Mouse (Mus musculus): ENCODE results near the gene Banf2. TPM values are rescaled to one million over a fixed set of nuclear protein-coding genes. Genes with fewer than 3 reads are reported as not detected.

Banf2 gene
- total RNA-seq, 2 experiments from 2014 or later: not detected

DNA sequence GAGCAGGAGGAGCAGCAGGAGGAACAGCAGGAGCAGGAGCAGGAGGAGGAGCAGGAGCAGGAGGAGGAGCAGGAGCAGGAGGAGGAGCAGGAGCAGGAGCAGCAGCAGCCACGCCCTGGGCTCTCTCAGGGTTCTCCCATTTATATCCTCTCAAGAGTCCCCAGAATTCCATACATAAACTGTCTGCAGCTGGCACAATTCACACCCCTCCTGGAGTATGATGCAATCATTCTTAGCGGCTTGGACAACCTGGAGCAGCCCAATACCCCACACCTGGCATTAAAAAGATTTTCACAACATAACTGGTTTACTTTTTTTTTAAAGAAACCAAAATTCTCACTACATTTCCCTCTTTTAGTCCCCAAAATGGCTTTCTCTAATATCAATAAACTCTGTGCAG is 12.9 kb upstream of the Banf2 start:
- ATAC-seq (replicated peaks; ENCODE audit: low FRiP score, poor library complexity, severe bottlenecking): no peak

DNA sequence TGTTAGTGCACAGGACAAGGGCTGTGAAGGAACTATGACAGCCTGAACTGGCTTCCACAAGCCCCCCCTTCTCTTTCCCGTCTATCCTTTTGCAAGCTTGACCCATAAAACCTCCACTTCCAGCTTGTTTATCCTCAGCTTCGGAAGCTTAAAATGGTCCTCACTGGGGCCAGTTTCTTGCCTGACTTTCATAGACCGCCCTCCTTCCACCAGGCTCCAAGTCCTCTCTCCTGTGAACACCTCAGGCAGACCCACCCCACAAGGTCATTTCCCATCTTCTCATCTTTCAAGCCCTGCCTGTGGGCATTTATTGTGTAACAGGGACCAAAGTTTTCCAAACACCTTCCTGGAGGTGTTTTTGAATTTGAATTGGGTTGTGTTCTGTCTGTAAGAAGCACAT is 10.4 kb upstream of the Banf2 start:
- no peak for ATAC-seq (replicated peaks; ENCODE audit: low FRiP score, poor library complexity, severe bottlenecking)

DNA sequence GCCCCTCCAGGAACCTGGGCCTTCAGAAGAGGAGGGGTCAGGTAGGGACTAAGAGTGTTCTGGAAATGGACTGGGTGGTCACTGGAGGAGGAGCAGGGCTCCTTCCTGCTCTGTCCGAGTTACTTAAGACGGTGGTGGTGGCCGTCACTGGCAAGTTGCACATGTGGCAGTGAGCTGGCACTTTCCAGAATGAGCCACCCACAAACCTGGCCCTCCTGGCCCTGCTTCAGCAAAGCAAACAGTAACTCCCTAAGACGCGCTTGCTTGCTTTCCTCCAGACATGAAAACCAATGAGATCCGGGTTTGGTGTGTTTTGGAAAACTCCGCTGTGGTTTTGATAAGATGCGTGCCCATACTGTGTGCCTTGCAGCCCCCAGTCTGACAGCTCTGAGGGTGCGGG is 7.5 kb upstream of the Banf2 start:
- no peak for ATAC-seq (replicated peaks; ENCODE audit: low FRiP score, poor library complexity, severe bottlenecking)

GRCm38 (mm10) chr2:144026456-144026855 is 6.4 kb upstream of the Banf2 start:
- no peak for ATAC-seq (replicated peaks; ENCODE audit: low FRiP score, poor library complexity, severe bottlenecking)

DNA sequence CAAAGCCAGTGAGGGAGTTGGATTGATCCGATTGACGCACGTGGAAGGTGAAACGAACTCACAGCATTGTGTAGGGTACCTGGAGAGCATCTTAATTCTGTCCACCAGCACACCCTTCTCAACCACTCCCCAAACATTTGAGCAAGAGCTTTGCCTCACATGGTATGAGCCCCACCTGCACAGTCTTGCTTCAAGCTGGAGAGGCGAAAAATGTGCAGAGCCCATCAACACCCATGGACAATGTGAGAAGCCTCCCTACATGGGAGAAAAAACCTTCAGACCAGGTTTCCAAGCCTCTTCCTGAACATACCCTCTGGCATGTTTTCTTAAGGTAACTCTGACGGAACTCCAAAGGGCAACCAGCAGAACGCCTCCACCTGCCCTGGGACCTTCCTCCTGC is 2.1 kb upstream of the Banf2 start:
- no peak for ATAC-seq (replicated peaks; ENCODE audit: low FRiP score, poor library complexity, severe bottlenecking)

- no peak for ATAC-seq (replicated peaks; ENCODE audit: low FRiP score, poor library complexity, severe bottlenecking)
Measured at GRCm38 (mm10) chr2:144044726-144045125, 11.9 kb downstream of the Banf2 start.

DNA sequence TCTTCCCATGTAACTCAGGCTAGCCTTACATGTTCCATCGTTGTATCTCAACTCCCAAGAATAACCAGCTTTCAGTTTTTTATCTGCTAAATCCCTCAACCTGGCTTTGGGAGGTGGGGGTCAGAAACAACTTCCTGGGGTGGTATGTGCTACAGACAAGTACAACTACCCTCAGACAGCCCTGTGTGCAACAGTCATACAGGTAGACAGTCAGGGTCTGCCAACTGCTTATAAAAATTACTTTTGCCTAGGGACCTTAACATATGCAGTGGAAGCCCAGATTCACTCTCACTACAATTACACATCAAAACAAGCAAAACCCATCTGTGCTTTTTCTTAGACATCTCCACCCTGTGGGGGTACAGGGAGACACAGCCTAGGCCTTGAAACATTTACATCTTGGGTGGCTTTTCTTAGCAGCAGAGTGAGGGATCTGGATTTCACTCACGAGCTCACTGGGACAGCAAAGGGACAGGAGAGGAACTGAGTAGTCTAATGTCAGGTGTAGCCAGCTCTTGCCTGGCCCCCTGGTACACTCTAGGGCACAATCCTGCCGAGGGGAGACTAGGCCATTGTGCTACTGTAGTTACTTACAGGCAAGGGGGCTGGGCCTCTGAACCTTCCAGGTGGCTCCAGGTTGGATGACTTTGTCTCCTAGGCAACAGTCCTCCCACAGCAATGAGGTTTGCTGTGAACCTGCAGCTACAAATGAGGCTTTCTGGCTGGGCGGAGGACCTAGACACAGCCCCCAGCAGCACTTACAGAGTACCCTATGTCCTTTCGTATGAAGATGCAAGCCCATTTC is 13.1 kb downstream of the Banf2 start:
- ATAC-seq (replicated peaks; ENCODE audit: low FRiP score, poor library complexity, severe bottlenecking): no peak

GRCm38 (mm10) chr2:144046916-144047315 is 14.1 kb downstream of the Banf2 start:
- ATAC-seq (replicated peaks; ENCODE audit: low FRiP score, poor library complexity, severe bottlenecking): no peak

DNA sequence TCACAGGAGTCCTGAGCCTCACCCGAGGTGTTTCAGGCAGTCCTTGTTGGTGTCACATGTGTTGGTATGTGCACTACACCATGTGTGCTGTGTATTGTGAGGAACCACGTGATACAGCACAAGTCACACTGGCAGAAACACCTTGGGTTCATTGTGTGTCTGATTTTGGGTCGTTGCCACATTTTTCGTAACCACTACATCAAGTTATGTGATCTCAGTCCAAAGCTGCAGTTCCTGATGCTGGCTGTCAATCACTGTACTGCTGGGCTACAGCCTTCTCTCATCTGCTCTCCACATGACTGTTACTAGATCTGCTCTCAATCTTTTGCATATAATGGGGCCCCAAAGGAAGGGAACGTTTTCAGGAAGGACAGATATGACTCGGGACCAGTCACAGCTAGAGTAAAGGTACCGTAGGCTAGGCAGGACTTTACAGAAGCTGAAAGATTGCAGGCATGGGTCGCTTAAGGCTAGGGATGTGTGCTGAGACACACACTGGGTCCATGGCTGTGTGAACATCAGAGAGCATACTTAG is 17.4 kb downstream of the Banf2 start:
- no peak for ATAC-seq (replicated peaks; ENCODE audit: low FRiP score, poor library complexity, severe bottlenecking)

DNA sequence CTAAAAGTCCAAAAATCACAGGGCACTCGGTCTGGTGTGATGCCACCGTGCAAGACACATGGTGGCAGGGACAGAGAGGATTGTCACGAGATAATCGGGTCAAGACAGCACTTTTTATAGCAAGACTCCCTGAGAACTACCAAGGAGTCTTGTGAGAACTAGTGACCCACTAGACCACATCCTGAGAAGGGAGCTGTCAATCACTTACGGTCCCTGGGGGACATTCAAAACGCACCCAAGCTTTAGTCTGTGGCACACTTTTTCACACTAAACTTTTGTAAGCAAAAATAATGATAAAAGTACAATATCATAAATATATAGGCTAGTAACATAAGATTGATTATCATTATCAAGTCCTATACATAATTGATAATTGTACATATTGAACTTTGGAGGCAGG is 18.0 kb downstream of the Banf2 start:
- no peak for ATAC-seq (replicated peaks; ENCODE audit: low FRiP score, poor library complexity, severe bottlenecking)

DNA sequence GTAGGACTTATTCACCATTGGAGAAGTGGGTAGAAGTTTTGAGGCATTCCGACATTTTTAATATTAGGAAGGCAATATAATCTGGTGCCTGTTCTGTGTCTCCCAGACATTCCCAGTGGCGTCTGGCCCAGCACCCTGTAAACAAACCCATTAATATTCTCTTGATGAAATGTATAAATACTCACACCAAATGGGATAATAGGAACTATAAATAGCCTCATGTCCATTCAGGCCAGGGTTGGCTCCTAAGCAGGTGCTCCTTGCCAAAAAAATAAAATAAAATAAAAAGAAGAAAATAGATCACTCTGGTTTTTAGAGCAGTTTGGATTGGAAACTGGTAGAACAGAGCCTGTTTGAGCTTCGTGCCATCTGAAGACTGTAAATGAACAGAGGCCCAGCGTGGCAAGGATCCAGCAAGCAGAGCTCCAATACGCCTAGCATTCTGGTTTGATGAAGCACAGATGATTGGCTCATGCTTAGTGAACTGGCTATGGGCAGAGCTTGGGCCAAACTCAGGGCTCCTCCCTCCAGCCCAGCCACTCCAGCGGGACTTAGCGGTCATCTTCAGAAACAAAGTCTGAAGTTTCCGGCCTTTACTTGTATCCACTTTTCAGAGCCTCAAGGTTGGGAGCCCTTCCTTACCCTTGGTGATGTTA is 19.7 kb downstream of the Banf2 start:
- ATAC-seq (replicated peaks; ENCODE audit: low FRiP score, poor library complexity, severe bottlenecking): no peak

DNA sequence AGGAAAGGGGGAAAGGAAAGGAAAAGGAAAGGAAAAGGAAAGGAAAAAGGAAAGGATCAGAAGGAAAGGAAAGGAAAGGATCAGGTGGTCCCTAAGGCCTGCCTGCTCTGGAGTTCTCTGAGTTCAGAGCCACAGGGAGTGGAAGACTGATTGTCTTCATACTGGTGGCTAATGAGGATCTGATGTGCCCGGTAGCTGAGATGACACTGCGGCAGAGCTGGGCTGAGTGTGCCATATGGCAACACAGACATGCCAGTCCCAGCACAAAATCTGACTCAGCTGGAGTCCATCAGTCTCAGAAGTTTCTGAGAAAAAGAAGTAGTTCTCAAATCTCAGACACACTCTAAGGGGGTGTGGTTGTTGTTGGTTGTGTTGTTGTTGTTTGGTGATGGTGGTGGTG is 24.9 kb downstream of the Banf2 start:
- no peak for ATAC-seq (replicated peaks; ENCODE audit: low FRiP score, poor library complexity, severe bottlenecking)

DNA sequence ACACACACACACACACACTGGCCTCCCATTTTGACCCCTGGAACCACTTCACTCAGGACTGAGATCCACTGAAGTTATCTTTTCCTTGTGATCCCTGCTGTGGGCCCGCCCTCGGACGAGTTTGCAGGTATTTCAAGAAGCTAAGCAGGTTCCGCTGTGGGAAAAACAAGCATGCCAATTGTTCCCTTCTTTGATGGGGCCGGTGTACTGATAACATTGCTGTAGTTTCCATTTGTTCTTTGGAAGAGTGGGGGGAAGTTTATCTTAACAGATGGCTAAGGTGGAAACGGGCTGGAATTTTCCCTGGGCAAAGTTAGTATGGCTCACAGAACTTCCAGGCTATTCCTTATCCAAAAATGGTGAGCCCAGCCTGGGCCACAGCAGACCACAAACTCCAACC is 28.8 kb downstream of the Banf2 start:
- no peak for ATAC-seq (replicated peaks; ENCODE audit: low FRiP score, poor library complexity, severe bottlenecking)

- no peak for ATAC-seq (replicated peaks; ENCODE audit: low FRiP score, poor library complexity, severe bottlenecking)
Measured at GRCm38 (mm10) chr2:144065499-144065898, 32.6 kb downstream of the Banf2 start.

GRCm38 (mm10) chr2:144069663-144070062 is 36.8 kb downstream of the Banf2 start:
- no peak for ATAC-seq (replicated peaks; ENCODE audit: low FRiP score, poor library complexity, severe bottlenecking)

DNA sequence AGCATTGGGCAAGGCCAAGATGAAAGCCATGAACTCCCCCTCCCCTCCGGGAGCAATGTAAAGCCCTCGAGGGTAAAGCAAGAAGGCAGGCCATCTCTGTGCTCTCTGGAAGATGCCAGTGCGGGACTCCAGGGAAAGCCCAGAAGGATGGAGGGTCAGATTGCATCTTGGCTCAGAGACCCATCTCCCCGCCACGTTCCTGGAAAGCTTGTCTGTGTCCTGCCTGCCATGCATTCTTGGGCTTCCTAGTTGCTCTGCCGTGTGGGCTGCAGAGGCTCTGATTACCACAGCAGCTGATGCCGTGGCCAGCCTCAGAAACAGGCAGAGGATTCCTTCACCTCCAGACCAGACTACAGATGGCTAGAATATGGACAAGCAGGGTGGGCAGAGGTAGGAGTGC is 37.6 kb downstream of the Banf2 start:
- ATAC-seq (replicated peaks; ENCODE audit: low FRiP score, poor library complexity, severe bottlenecking): no peak

DNA sequence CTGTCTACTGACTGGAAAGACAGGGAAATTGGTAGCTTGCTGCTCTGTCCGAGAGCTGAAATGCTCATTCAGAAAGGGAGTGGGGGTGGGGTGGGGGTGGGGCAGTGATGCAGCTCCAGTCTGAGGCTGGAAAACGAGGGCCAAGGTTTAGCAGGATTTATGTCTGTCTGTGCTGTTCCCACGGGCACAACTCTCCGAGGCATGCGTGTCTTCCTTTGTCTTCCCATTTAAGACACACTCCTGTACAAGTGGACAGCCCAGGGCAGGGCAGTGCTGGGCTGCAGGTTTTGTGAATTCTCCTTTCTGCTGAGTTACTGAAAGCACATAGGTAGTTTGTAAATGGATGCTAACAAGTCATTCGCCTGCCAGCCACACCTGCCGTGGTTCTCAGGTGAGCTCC is 39.8 kb downstream of the Banf2 start:
- no peak for ATAC-seq (replicated peaks; ENCODE audit: low FRiP score, poor library complexity, severe bottlenecking)

DNA sequence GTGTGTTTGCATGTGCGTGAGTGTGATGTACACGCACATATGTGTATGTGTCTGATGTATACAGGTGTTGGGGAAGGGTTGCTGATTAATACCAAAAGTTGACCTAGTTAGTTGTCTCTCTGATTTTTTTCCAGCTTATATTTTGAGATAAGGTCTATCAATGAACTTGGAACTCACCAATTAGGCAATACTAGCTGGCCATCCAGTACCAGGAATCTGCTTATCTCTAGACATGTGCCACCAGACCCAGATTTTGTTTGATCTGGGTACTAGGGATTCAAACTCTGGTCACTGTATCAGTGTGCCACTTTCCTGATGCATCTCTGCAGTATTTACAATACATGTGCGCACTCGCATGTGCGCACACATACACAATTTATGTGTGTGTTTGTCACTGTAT is 41.2 kb downstream of the Banf2 start:
- no peak for ATAC-seq (replicated peaks; ENCODE audit: low FRiP score, poor library complexity, severe bottlenecking)

DNA sequence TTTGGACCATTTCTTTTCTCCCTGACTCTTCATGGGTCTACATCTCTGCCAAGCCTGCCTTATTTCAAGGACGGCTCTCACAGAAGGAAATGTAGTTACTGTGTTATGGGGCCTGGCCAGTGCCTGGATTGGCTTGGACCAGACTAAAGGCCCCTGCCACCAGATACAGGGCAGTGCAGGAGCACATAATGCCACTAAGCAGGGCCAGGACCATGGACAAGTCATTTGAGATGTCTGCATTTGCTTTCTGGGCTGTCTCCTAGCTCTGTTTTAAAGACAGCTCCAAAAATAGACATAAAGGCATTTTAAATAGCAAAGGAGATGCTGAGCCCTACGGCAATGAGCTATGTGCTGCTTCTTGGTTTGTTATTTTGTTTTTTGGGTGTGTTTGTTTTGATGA is 43.8 kb downstream of the Banf2 start:
- no peak for ATAC-seq (replicated peaks; ENCODE audit: low FRiP score, poor library complexity, severe bottlenecking)

DNA sequence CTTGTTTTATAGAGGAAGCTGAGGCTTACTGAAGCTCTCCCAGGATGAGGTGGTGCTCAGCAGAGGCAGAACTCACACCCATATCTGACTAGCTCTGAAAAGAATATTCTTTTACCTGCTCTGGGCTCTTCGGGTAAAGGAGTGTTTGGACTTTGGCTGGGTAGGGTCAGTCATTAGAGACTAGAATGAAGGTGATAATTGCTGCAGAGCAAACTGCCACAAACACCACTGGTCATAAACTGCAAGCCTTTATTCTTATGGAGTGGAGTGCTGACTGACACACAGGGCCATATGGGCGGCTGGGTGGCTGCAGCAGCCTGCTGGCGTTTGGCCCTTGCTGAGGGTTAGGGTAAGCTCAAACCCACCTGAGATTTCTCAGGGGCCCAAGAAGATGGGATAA is 46.0 kb downstream of the Banf2 start:
- no peak for ATAC-seq (replicated peaks; ENCODE audit: low FRiP score, poor library complexity, severe bottlenecking)

GRCm38 (mm10) chr2:144086183-144086847 is 53.5 kb downstream of the Banf2 start:
- no peak for ATAC-seq (replicated peaks; ENCODE audit: low FRiP score, poor library complexity, severe bottlenecking)

All from erythroid progenitor cell, adult 5-6 weeks (primary cell).